Mouse (Mus musculus): ENCODE data around the gene Pik3r6. TPM values are rescaled to one million over a fixed set of nuclear protein-coding genes. Genes with fewer than 3 reads are reported as not detected.
A peak's percentile ranks its signal among the peaks of the same experiment; 100 is the strongest.

The Pik3r6 gene
- total and polyA plus RNA-seq, 2 experiments from 2014 or later, result 1.2 to 1.8 TPM

GRCm38 (mm10) chr11:68564356-68565031 lies 61.7 kb downstream of the Pik3r6 start:
- no peak for TF ChIP-seq CTCF (IDR thresholded peaks at IDR 0.05)
- H3K27me3 ChIP-seq (ENCODE audit: insufficient read depth, low read length), result no peaks in the 10 kb centered on the region
- H3K4me2 ChIP-seq (ENCODE audit: low read depth, low read length, poor library complexity, severe bottlenecking), result no peak overlapping the region
- H3K9me3 ChIP-seq (ENCODE audit: low read length), result no peaks in the 10 kb centered on the region
- DNase-seq (ENCODE audit: low spot score) (no peak), ATAC-seq (ENCODE audit: low FRiP score) (no peak)
- no peak overlapping the region for H3K9ac ChIP-seq (replicated peaks; ENCODE audit: low read length, poor library complexity, severe bottlenecking)
- H3K36me3 ChIP-seq (ENCODE audit: insufficient read depth, low read length), result no peaks in the 10 kb centered on the region
- H3K4me3 ChIP-seq (ENCODE audit: low read depth, low read length), result no peak overlapping the region
- no peak overlapping the region for H3K27ac ChIP-seq (ENCODE audit: low read depth, low read length)
- H3K4me1 ChIP-seq (ENCODE audit: insufficient read depth, low read length), result no peaks in the 10 kb centered on the region
- WGBS, result 81% methylated on average over 13 of the region's 13 CpGs

DNA sequence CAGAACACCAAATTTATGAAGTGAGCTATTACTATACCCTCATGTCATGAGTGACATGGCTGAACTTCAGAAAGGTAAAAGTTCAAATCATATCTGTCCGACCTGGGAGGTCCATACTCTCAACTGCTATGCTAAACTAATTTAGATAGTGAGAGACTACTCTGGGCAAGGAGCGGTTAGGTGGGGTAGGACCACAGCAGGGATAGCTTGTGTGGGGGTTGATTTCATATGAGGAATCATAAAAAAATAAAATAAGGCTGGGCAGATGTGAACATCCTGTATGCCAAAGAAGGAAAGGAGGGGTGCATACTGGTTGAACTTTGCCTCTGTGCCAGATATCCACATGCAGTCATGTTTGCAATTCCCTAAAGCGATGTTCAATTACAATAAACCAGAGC lies 62.2 kb downstream of the Pik3r6 start:
- no peak overlapping the region for H3K4me3 ChIP-seq (ENCODE audit: low read depth, low read length)
- WGBS, result 91% methylated on average over 3 of the region's 3 CpGs
- H3K9me3 ChIP-seq (ENCODE audit: low read length), result no peaks in the 10 kb centered on the region
- H3K4me1 ChIP-seq (ENCODE audit: insufficient read depth, low read length), result no peaks in the 10 kb centered on the region
- DNase-seq (ENCODE audit: low spot score) (no peak), ATAC-seq (ENCODE audit: low FRiP score) (no peak)
- H3K27me3 ChIP-seq (ENCODE audit: insufficient read depth, low read length), result no peaks in the 10 kb centered on the region
- H3K27ac ChIP-seq (ENCODE audit: low read depth, low read length), result no peak overlapping the region
- no peak overlapping the region for H3K9ac ChIP-seq (replicated peaks; ENCODE audit: low read length, poor library complexity, severe bottlenecking)
- no peak overlapping the region for H3K4me2 ChIP-seq (ENCODE audit: low read depth, low read length, poor library complexity, severe bottlenecking)
- no peaks in the 10 kb centered on the region for H3K36me3 ChIP-seq (ENCODE audit: insufficient read depth, low read length)
- TF ChIP-seq CTCF (IDR thresholded peaks at IDR 0.05), result no peak

- H3K27me3 ChIP-seq (ENCODE audit: insufficient read depth, low read length), result no peaks in the 10 kb centered on the region
- H3K4me3 ChIP-seq (ENCODE audit: low read depth, low read length), result peak overlapping the region; percentile 28
- no peak overlapping the region for H3K27ac ChIP-seq (ENCODE audit: low read depth, low read length)
- no peaks in the 10 kb centered on the region for H3K36me3 ChIP-seq (ENCODE audit: insufficient read depth, low read length)
- DNase-seq (ENCODE audit: low spot score) (peak; percentile 96), ATAC-seq (ENCODE audit: low FRiP score) (no peak; the same call in 1 of the 2 replicates)
- H3K9me3 ChIP-seq (ENCODE audit: low read length), result no peaks in the 10 kb centered on the region
- WGBS, result 20% methylated on average over 17 of the region's 17 CpGs
- H3K9ac ChIP-seq (replicated peaks; ENCODE audit: low read length, poor library complexity, severe bottlenecking), result no peak overlapping the region
- TF ChIP-seq CTCF (IDR thresholded peaks at IDR 0.05), result peak; percentile 88
- H3K4me1 ChIP-seq (ENCODE audit: insufficient read depth, low read length), result no peaks in the 10 kb centered on the region
- peak overlapping the region; percentile 46 for H3K4me2 ChIP-seq (ENCODE audit: low read depth, low read length, poor library complexity, severe bottlenecking)
Observed at GRCm38 (mm10) chr11:68566447-68567059, 63.7 kb downstream of the Pik3r6 start.

GRCm38 (mm10) chr11:68570861-68571260 lies 68.0 kb downstream of the Pik3r6 start:
- ATAC-seq (ENCODE audit: low FRiP score) (no peak), DNase-seq (ENCODE audit: low spot score) (no peak)
- Histone ChIP-seq H3K4me3 (ENCODE audit: low read depth, low read length) (no peak overlapping the region), H3K9ac (replicated peaks; ENCODE audit: low read length, poor library complexity, severe bottlenecking) (no peak overlapping the region), H3K27me3 (ENCODE audit: insufficient read depth, low read length) (no peaks in the 10 kb centered on the region), H3K4me1 (ENCODE audit: insufficient read depth, low read length) (no peaks in the 10 kb centered on the region), H3K4me2 (ENCODE audit: low read depth, low read length, poor library complexity, severe bottlenecking) (no peak overlapping the region), H3K36me3 (ENCODE audit: insufficient read depth, low read length) (no peaks in the 10 kb centered on the region), H3K27ac (ENCODE audit: low read depth, low read length) (no peak overlapping the region), H3K9me3 (ENCODE audit: low read length) (no peaks in the 10 kb centered on the region)
- 90% methylated on average over 5 of the region's 5 CpGs for WGBS
- no peak for TF ChIP-seq CTCF (IDR thresholded peaks at IDR 0.05)

DNA sequence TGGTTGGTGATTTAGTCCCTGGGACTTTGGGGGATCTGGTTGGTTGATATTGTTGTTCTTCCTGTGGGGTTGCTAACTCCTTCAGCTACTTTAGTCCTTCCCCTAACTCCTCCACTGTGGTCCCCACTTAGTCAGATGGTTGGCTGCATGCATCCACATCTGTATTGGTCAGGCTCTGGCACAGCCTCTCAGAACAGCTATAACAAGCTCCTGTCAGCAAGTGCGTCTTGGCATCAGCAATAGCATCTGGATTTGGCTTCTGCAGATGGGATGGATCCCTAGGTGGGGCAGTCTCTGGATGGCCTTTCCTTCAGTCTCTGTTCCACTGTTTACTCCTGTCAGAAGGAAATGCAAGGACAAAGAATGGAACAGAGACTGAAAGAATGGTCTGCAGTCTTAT lies 74.3 kb downstream of the Pik3r6 start:
- H3K4me3 ChIP-seq (ENCODE audit: low read depth, low read length), result no peak overlapping the region
- H3K9ac ChIP-seq (replicated peaks; ENCODE audit: low read length, poor library complexity, severe bottlenecking), result no peak overlapping the region
- H3K36me3 ChIP-seq (ENCODE audit: insufficient read depth, low read length), result no peaks in the 10 kb centered on the region
- no peak overlapping the region for H3K4me2 ChIP-seq (ENCODE audit: low read depth, low read length, poor library complexity, severe bottlenecking)
- no peak for DNase-seq (ENCODE audit: low spot score)
- TF ChIP-seq CTCF (IDR thresholded peaks at IDR 0.05), result no peak
- ATAC-seq (ENCODE audit: low FRiP score), result no peak
- 88% methylated on average over 1 of the region's 1 CpGs for WGBS
- H3K27ac ChIP-seq (ENCODE audit: low read depth, low read length), result no peak overlapping the region
- peaks cover 7% of the 10 kb centered on the region; the same call in 1 of the 2 replicates for H3K4me1 ChIP-seq (ENCODE audit: insufficient read depth, low read length)
- H3K27me3 ChIP-seq (ENCODE audit: insufficient read depth, low read length), result no peaks in the 10 kb centered on the region
- H3K9me3 ChIP-seq (ENCODE audit: low read length), result no peaks in the 10 kb centered on the region

DNA sequence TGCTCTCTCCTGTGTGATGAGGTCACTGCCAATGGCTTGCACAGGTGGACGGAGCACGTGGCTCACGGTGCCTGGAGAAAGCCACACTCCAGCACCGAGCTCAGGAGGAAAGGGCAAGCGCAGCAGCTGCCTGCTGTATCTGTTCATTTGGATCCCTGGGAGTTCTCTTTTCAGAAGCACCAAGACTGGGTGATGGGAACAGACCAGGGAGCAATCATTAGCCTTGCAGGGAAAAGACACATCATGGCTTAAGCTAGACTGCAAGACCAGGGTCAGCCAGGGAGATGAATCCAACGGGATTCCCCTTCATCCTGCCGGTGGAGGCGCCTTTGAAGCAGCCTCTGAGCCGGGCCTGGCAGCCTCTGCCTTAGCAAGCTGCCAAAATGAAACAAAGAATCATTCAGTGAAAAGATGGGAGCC lies 76.7 kb downstream of the Pik3r6 start:
- DNase-seq (ENCODE audit: low spot score) (peak; percentile 85), ATAC-seq (ENCODE audit: low FRiP score) (peak; percentile 54; the same call in 1 of the 2 replicates)
- Histone ChIP-seq H3K4me1 (ENCODE audit: insufficient read depth, low read length) (peaks cover 7% of the 10 kb centered on the region; the same call in 1 of the 2 replicates), H3K27ac (ENCODE audit: low read depth, low read length) (peak overlapping the region; percentile 2; the same call in 1 of the 2 replicates), H3K27me3 (ENCODE audit: insufficient read depth, low read length) (no peaks in the 10 kb centered on the region), H3K9ac (replicated peaks; ENCODE audit: low read length, poor library complexity, severe bottlenecking) (no peak overlapping the region), H3K4me3 (ENCODE audit: low read depth, low read length) (no peak overlapping the region), H3K4me2 (ENCODE audit: low read depth, low read length, poor library complexity, severe bottlenecking) (no peak overlapping the region), H3K9me3 (ENCODE audit: low read length) (no peaks in the 10 kb centered on the region), H3K36me3 (ENCODE audit: insufficient read depth, low read length) (no peaks in the 10 kb centered on the region)
- TF ChIP-seq CTCF (IDR thresholded peaks at IDR 0.05), result peak; percentile 36
- 16% methylated on average over 9 of the region's 9 CpGs for WGBS

All from midbrain, postnatal 0 days (tissue).